Mouse (Mus musculus): Measurements from ENCODE around the gene Cacul1.

- no peak for TF ChIP-seq CTCF (IDR thresholded peaks at IDR 0.05; ENCODE audit: insufficient read depth, low read length)
- no peak for TF ChIP-seq POLR2A (IDR thresholded peaks at IDR 0.05; ENCODE audit: borderline replicate concordance, extremely low read depth, low read depth, low read length)
Observed at GRCm38 (mm10) chr19:60598025-60598697, 17.3 kb upstream of the Cacul1 start.

All from lung, adult 2 months (tissue).